Mouse (Mus musculus) embryonic facial prominence, embryonic 15.5 days (tissue): ENCODE results near the gene Tlr8. TPM values are rescaled to one million over a fixed set of nuclear protein-coding genes. Genes with fewer than 3 reads are reported as not detected.

Source experiments
- ATAC-seq: fragments of 200-750 bp; cut with Nextera tagmentation; 2 replicates; pipeline ENCODE4 v1.8.0; 2017; ENCODE audit warnings: low read depth, moderate TSS enrichment; ENCODE audit not compliant: insufficient number of reproducible peaks, low FRiP score, low TSS enrichment
- H3K27ac ChIP-seq: fragments of 300-500 bp; sonication (generic); replicated peaks from 2 replicates; pipeline ENCODE4 v1.5.1; 2015; ENCODE audit warnings: mild to moderate bottlenecking, inconsistent platforms
- H3K27me3 ChIP-seq: fragments of 300-500 bp; sonication (generic); 2 replicates; pipeline ENCODE4 v1.6.1; 2015; ENCODE audit warnings: inconsistent platforms
- H3K36me3 ChIP-seq: fragments of 300-500 bp; sonication (generic); 2 replicates; pipeline ENCODE4 v1.6.1; 2015; ENCODE audit warnings: mild to moderate bottlenecking, inconsistent platforms
- H3K4me1 ChIP-seq: fragments of 300-500 bp; sonication (generic); 2 replicates; pipeline ENCODE4 v1.6.1; 2015; ENCODE audit warnings: inconsistent platforms
- H3K4me2 ChIP-seq: fragments of 300-500 bp; sonication (generic); replicated peaks from 2 replicates; pipeline ENCODE4 v1.6.1; 2015; ENCODE audit warnings: mild to moderate bottlenecking, inconsistent platforms
- H3K4me3 ChIP-seq: fragments of 300-500 bp; sonication (generic); replicated peaks from 2 replicates; pipeline ENCODE4 v1.5.1; 2015; ENCODE audit warnings: mild to moderate bottlenecking, inconsistent platforms
- H3K9ac ChIP-seq: fragments of 300-500 bp; sonication (generic); 2 replicates; pipeline ENCODE4 v1.6.1; 2015; ENCODE audit warnings: inconsistent platforms
- H3K9me3 ChIP-seq: fragments of 300-500 bp; sonication (generic); replicated peaks from 2 replicates; pipeline ENCODE4 v1.6.1; 2016; ENCODE audit warnings: inconsistent platforms
- WGBS: fragments of 180-500 bp; shearing (Covaris S2); methylation state at CpG from one replicate; pipeline ENCODE4 v1.1.7; 2015; 5-methylcytosine and 5-hydroxymethylcytosine counted together
- polyA plus RNA-seq: library from polyadenylated mRNA; unstranded; fragments of >200 nt; fragmentation: Nextera tagmentation; extraction: Ambion mirVana; gene quantifications from 2 replicates; pipeline ENCODE4 v1.2.1, GENCODE M21; 2015

Tlr8 gene
- polyA plus RNA-seq, 1 experiment from 2014 or later, result 0.44 TPM

DNA sequence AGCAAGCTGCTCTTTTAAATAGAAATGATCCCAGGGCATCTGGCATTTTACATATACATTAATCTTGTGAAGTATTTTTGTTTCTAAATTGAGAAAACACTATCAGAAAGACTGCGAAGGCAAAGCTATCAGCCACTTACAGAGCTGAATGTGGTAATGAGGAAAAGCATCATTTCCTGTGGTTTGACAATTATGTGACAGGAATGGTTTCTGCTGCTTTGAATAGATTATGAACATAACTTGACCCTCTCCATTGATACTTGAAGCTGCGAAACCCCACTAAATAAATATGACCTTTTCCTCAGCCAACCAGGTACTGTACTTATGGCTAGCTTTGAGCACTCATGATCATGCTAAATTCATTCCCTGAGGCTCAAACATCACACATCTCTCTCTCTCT, 62.8 kb downstream of the Tlr8 start:
- Histone ChIP-seq H3K27me3 (0 out of 2 replicates have a peak, but pooled peaks cover 5% of the 10 kb centered on the region), H3K9me3 (no peaks in the 10 kb centered on the region), H3K9ac (no peak overlapping the region), H3K36me3 (no peaks in the 10 kb centered on the region), H3K4me2 (no peak overlapping the region), H3K4me3 (no peak overlapping the region), H3K4me1 (no peaks in the 10 kb centered on the region), H3K27ac (no peak overlapping the region)
- ATAC-seq, result no peak
- WGBS, result 89% methylated on average over 2 of the region's 2 CpGs

GRCm38 (mm10) chrX:167195228-167195649, 68.9 kb downstream of the Tlr8 start:
- no peak for ATAC-seq
- Histone ChIP-seq H3K9ac (no peak overlapping the region), H3K36me3 (no peaks in the 10 kb centered on the region), H3K4me2 (no peak overlapping the region), H3K27ac (no peak overlapping the region), H3K27me3 (no peaks in the 10 kb centered on the region), H3K4me1 (no peaks in the 10 kb centered on the region), H3K4me3 (no peak overlapping the region), H3K9me3 (no peaks in the 10 kb centered on the region)
- 47% methylated on average over 2 of the region's 2 CpGs for WGBS

Other genes with a start within 250 kb of the Tlr8 start
- gene Tmsb4x, start 55.0 kb downstream of the Tlr8 start, polyA plus RNA-seq, result 2,315 and 2,583 TPM in 2 replicates
- 1.2 and 1.4 TPM in 2 replicates for gene Tlr7, start 66.2 kb upstream of the Tlr8 start, polyA plus RNA-seq
- gene Prps2, start 118.4 kb upstream of the Tlr8 start, polyA plus RNA-seq, result 15.3 and 16.3 TPM in 2 replicates